Mouse (Mus musculus) mesoderm, embryonic 11.5 days (tissue): ENCODE measurements around the gene Adamts17.

Experiments used
- DNase-seq: peaks from one replicate; pipeline ENCODE4 v3.0.0-alpha.2; 2012; ENCODE audit warnings: low read depth, low spot score

Adamts17 gene

GRCm38 (mm10) chr7:66931291-66931690 lies 91.8 kb downstream of the Adamts17 start:
- DNase-seq, result no peak

GRCm38 (mm10) chr7:66933251-66933650 lies 93.7 kb downstream of the Adamts17 start:
- DNase-seq, result no peak

- no peak for DNase-seq
Measured at GRCm38 (mm10) chr7:66934062-66934461, 94.5 kb downstream of the Adamts17 start.

DNA sequence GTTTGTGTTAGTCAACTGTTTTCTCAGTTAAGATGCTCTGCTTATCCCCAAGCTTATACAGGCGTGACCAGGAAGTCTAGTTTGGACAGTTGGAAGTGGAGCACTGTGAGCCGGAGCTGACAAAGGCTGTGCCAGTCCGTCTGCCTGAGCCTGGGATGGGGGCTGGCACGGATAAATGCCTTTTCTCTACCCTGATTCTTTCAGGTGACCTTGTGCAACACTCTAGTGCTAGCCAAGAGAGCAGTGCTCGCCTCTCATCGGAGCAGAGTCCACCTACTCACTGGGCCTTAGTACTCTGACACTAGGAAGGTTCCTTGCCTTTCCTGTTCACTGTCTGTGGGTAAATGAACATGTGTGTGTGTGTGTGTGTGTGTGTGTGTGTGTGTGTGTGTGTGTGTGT lies 95.5 kb downstream of the Adamts17 start:
- DNase-seq, result no peak

- DNase-seq, result no peak
Measured at GRCm38 (mm10) chr7:66936042-66936755, 96.7 kb downstream of the Adamts17 start.

GRCm38 (mm10) chr7:66936911-66937310 lies 97.4 kb downstream of the Adamts17 start:
- DNase-seq, result no peak

- DNase-seq, result no peak
Measured at GRCm38 (mm10) chr7:66938988-66939783, 99.7 kb downstream of the Adamts17 start.

DNA sequence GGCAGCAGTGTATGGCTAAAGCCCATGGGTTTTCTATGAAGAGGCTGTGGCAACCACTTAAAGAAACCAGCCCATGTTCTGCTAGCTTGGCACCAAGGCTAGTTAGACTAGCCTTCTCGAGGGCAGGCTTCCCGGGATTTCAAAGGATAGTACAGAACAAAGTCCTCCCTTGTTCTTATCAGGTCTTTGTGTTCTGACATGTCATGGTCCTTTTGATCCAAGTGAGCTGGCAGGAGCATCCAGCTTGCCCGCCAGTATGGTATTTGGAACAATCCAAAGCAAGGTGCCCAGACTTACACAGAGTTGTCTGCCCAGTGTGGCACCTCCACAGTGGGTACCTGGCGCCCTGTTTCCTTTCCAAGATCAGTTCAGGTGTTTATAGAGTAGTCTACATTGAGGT lies 101.2 kb downstream of the Adamts17 start:
- DNase-seq, result no peak

- DNase-seq, result no peak
Measured at GRCm38 (mm10) chr7:66949006-66949405, 109.5 kb downstream of the Adamts17 start.

DNA sequence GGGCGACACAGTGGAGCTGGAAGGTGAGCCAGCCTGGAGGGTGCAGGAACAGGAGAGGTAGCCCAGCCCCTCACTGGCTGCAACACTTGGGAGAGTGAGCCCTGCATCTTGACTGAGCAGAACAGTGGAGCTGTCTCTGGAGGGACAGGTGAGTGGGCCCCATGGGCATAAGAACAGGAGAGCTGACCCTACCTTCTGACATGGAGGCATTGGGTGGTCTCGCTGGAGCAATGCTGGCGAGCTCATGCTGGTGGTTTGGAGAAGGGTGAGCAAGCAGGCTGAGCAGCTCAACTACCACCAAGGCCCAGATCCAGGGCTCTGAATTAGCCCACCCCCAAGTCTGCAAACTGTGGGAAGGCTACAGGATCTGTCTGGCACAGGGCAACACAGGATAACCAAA lies 113.4 kb downstream of the Adamts17 start:
- no peak for DNase-seq

DNA sequence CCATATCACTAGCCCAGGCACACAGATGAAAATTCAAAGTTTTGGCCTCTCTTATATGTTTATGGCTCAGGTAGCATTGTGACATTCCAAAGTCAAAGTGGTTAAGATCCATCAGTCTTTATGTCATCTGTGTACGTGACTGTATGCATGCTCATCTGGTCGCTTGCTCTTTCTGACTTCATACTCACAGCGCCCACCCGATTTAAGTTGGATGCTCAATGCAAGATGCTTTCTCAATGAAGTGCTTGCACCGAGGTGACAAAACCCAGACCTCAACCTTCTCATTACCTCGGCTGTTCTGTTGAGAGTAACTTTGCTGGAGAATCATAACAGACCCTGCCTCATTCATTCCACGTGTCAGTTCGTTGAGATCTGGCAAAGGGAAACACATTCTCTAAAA lies 114.5 kb downstream of the Adamts17 start:
- no peak for DNase-seq

GRCm38 (mm10) chr7:66954723-66955122 lies 115.2 kb downstream of the Adamts17 start:
- no peak for DNase-seq

GRCm38 (mm10) chr7:66955455-66955919 lies 116.0 kb downstream of the Adamts17 start:
- peak; percentile 50 for DNase-seq

GRCm38 (mm10) chr7:66955978-66956377 lies 116.4 kb downstream of the Adamts17 start:
- no peak for DNase-seq

GRCm38 (mm10) chr7:66957764-66958163 lies 118.2 kb downstream of the Adamts17 start:
- no peak for DNase-seq

DNA sequence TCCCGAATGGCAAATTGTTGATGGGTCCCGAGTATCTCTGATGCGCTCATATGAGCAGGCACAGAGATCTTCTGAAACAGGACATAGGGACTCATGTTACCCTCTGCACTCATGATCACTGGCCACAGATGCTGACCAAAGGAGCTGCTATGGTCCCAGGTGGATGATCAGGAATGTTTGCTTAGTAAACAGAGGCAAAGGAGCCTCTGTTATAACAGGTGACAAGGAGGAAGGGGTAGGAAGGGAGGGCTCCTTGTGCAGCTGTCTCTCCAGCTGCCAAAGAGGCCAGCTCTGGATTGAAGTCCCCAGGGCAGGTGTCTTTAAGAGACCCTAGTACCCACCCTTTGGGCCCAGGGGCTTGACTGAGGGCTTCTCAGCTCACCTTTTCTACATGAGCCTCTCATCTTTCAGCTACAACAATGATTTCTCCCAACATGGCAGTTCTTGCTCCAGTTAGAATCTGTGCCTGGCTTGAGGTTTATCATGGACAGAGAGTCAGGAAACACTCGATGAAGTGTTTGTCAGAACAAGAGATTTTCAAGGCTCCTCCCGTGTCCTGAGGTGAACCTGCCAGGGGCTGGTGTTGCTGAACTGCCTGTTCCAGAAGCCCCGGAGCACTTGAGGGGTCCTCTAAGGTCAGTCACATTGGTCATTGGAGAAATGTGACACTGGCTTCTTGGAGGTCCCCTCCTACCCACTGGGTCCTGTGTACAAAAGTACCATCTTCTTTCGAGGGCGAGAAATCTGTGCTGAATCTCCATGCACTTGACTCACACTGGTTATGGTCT lies 120.9 kb downstream of the Adamts17 start:
- no peak for DNase-seq

- no peak for DNase-seq
Measured at GRCm38 (mm10) chr7:66962736-66963135, 123.2 kb downstream of the Adamts17 start.

- DNase-seq, result no peak
Measured at GRCm38 (mm10) chr7:66963541-66963940, 124.0 kb downstream of the Adamts17 start.

GRCm38 (mm10) chr7:66966541-66967205 lies 127.1 kb downstream of the Adamts17 start:
- peak; percentile 63 for DNase-seq

DNA sequence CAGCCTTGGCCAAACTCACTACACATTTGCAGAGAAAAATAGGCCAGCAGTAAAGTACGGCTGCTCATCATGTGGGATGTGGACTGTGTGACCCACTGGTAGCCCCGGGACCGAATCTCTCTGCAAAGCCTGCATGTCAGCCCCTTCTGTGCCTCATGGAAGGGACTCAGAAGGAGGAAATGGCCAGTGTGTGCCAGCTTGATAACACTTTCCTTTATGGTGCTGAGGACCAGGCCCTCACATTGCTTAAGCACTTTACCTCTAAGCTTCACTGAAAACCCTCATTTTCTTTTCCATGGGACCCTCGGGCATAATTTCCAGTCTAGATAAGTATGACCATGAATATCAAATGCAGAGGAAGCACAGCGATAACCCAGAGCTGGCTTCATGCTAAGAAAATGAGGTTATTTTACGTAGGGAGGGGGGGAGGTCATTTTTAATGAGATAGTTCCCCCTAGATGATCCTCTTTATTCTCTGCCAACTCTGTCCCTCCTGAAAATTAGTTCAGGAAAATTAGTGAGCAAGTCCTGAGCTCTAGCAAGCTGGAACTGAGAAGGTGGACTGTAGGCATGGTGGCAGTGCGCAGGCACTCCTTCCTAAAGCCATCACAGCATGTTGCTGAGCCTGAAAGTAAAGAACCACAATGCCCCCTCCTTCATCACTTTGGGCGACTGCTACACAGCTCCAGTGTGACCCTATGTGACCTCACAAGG lies 127.8 kb downstream of the Adamts17 start:
- DNase-seq, result no peak

DNA sequence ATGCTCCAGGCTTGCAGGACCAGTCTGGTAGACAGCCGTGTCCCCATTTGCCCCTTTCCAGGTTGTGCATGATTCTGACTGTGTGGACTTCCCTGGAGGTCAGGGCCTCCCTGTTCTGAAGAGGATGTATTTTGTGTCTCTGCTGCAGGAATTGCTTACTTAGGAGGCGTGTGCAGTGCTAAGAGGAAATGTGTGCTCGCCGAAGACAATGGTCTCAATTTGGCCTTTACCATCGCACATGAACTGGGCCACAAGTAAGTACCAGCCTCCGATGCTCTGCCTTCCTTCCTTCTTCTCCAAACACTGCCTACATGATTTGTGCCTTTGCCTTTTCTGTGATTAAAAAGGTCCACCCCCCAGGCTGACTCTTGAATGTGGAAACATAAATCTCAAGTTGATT lies 129.1 kb downstream of the Adamts17 start:
- DNase-seq, result no peak
